Mouse (Mus musculus) CH12.LX (cell line): ENCODE results near the gene Bcl7b.

ENCODE experiments used
- CHD2 ChIP-seq: IDR thresholded peaks from 2 replicates; pipeline ENCODE4 v1.6.1; 2011; ENCODE audit warnings: low read length, improper control_type of control experiment
- CTCF ChIP-seq, 2 experiments: IDR thresholded peaks in 1 of 2; conservative IDR thresholded peaks in 1 of 2; 2 replicates each; pipeline ENCODE4 v1.5.1; 2011 to 2012; ENCODE audit warnings: low read depth in 2 of 2, low read length in 2 of 2, improper control_type of control experiment in 1 of 2, inconsistent platforms in 1 of 2, mild to moderate bottlenecking in 1 of 2, moderate library complexity in 1 of 2
- POLR2A ChIP-seq: IDR thresholded peaks from 2 replicates; pipeline ENCODE4 v1.6.1; 2011; ENCODE audit warnings: low read depth, mild to moderate bottlenecking, improper control_type of control experiment, low read length
- USF1 ChIP-seq: IDR thresholded peaks from 2 replicates; pipeline ENCODE4 v1.6.1; 2014; ENCODE audit warnings: low read depth, mild to moderate bottlenecking, inconsistent platforms, low read length, improper control_type of control experiment

GRCm38 (mm10) chr5:135216871-135217270, 48.8 kb downstream of the Bcl7b start:
- no peak for TF ChIP-seq CTCF (conservative IDR thresholded peaks at IDR 0.05 in 1 of 2, IDR thresholded peaks at IDR 0.05 in 1 of 2; ENCODE audit: low read depth in 2 of 2, low read length in 2 of 2)
- TF ChIP-seq USF1, result no peak
- TF ChIP-seq POLR2A, result no peak
- TF ChIP-seq CHD2, result no peak
